Mouse (Mus musculus) small intestine, adult 2 months (tissue): ENCODE measurements at regions not wholly inside any gene's neighbourhood (a gene's known extent, or its start where the extent isn't known, plus 50 kb on each side); places are given as distances from the start of the nearest gene placed in this dataset.

Experiments used
- H3K27ac ChIP-seq: fragments of 200-500 bp; 2 replicates; pipeline ENCODE4 v1.5.1; 2012; ENCODE audit warnings: low read depth, low read length, control low read depth, inconsistent platforms; ENCODE audit not compliant: insufficient read depth
- H3K27me3 ChIP-seq: fragments of 200-500 bp; 2 replicates; pipeline ENCODE4 v1.6.1; 2012; ENCODE audit warnings: mild to moderate bottlenecking, moderate library complexity, low read length, inconsistent platforms; ENCODE audit not compliant: control insufficient read depth, insufficient read depth
- H3K36me3 ChIP-seq: fragments of 200-500 bp; 2 replicates; pipeline ENCODE4 v1.6.1; 2012; ENCODE audit warnings: mild to moderate bottlenecking, low read length, control low read depth, inconsistent platforms; ENCODE audit not compliant: control insufficient read depth, insufficient read depth
- H3K4me1 ChIP-seq: fragments of 200-500 bp; 2 replicates; pipeline ENCODE4 v1.6.1; 2012; ENCODE audit warnings: low read length, inconsistent platforms, mixed read lengths; ENCODE audit not compliant: control insufficient read depth, insufficient read depth, insufficient read length
- H3K4me3 ChIP-seq: fragments of 200-500 bp; 2 replicates; pipeline ENCODE4 v1.5.1; 2012; ENCODE audit warnings: low read depth, mild to moderate bottlenecking, control low read depth, inconsistent platforms, low read length, moderate library complexity
- CTCF ChIP-seq: fragments of 200-500 bp; IDR thresholded peaks from 2 replicates; pipeline ENCODE4 v1.5.1; 2012; ENCODE audit warnings: low read depth, mild to moderate bottlenecking, control low read depth, inconsistent platforms, low read length, moderate library complexity, mixed read lengths; ENCODE audit not compliant: insufficient replicate concordance, insufficient read length; ENCODE audit errors: extremely low read depth
- POLR2A ChIP-seq: fragments of 200-500 bp; IDR thresholded peaks from 2 replicates; pipeline ENCODE4 v1.6.1; 2012; ENCODE audit warnings: low read depth, mild to moderate bottlenecking, control low read depth, inconsistent platforms, low read length, moderate library complexity
- WGBS: fragments of 180-500 bp; shearing (Covaris S2); methylation state at CpG from one replicate; pipeline ENCODE4 v1.1.7; 2018; 5-methylcytosine and 5-hydroxymethylcytosine counted together

- Histone ChIP-seq H3K36me3 (no peaks in the 10 kb centered on the region), H3K27ac (no peak overlapping the region), H3K4me3 (no peak overlapping the region), H3K27me3 (no peaks in the 10 kb centered on the region), H3K4me1 (no peaks in the 10 kb centered on the region)
- no peak for TF ChIP-seq POLR2A
- TF ChIP-seq CTCF = no peak
- WGBS = 74% methylated on average over 9 of the region's 9 CpGs
Measured at GRCm38 (mm10) chr9:104496220-104496619, 50.9 kb upstream of the Cpne4 start.

DNA sequence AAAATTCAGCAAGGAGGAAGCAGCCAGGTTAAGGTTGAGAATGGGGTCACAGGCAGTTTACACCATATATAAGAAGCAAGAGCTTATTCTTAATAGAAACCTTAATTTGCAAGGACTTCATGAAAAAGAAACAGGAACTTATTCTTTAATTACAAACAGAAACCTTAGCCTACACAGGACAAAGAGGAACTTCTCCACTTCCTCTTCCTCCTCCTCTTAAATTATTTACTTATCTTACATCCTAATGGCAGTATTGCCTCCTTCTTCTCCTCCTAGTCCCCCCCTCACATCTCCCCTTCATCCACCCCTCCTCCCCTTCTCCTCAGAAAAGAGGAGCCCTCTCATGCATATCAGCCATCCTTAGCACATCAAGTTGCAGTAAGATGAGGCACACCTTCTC is 56.4 kb upstream of the Cpne4 start:
- TF ChIP-seq POLR2A = no peak
- no peak for TF ChIP-seq CTCF
- H3K4me3 ChIP-seq = no peak overlapping the region
- H3K36me3 ChIP-seq = no peaks in the 10 kb centered on the region
- no peaks in the 10 kb centered on the region for H3K4me1 ChIP-seq
- H3K27me3 ChIP-seq = no peaks in the 10 kb centered on the region
- no peak overlapping the region for H3K27ac ChIP-seq

GRCm38 (mm10) chr9:104489383-104489782 is 57.7 kb upstream of the Cpne4 start:
- H3K27me3 ChIP-seq = no peaks in the 10 kb centered on the region
- H3K4me1 ChIP-seq = no peaks in the 10 kb centered on the region
- H3K27ac ChIP-seq = no peak overlapping the region
- WGBS = 62% methylated on average over 6 of the region's 6 CpGs
- H3K36me3 ChIP-seq = no peaks in the 10 kb centered on the region
- TF ChIP-seq POLR2A = no peak
- TF ChIP-seq CTCF = no peak
- no peak overlapping the region for H3K4me3 ChIP-seq

GRCm38 (mm10) chr9:104482440-104482839 is 64.6 kb upstream of the Cpne4 start:
- no peak for TF ChIP-seq POLR2A
- TF ChIP-seq CTCF = no peak
- no peak overlapping the region for H3K4me3 ChIP-seq
- 61% methylated on average over 5 of the region's 5 CpGs for WGBS
- H3K27ac ChIP-seq = no peak overlapping the region
- H3K4me1 ChIP-seq = no peaks in the 10 kb centered on the region
- no peaks in the 10 kb centered on the region for H3K36me3 ChIP-seq
- H3K27me3 ChIP-seq = no peaks in the 10 kb centered on the region

DNA sequence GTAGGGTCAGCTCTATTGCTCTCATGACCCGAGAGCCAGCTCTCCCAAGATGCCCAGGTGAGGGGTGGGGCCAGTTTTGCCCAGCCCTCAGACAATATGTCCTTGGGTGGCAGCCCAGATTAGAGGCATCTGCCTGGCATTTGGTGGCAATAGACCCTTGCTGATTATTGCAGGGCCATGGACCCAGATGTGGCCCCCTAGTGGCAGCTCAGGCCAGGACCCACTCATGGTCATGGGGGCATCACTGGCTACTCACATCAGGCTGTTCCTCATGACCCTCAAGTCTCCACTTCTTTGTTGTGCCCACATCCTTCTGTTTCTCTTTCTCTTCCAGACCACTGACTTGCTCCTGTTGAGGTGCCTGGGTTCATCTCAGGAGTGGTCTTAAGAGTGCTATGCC is 66.4 kb upstream of the Cpne4 start:
- Histone ChIP-seq H3K4me1 (no peaks in the 10 kb centered on the region), H3K27ac (no peak overlapping the region), H3K27me3 (no peaks in the 10 kb centered on the region), H3K36me3 (no peaks in the 10 kb centered on the region), H3K4me3 (no peak overlapping the region)
- TF ChIP-seq CTCF (no peak), POLR2A (no peak)
- 46% methylated on average over 1 of the region's 1 CpGs for WGBS

- Histone ChIP-seq H3K27ac (no peak overlapping the region), H3K4me3 (no peak overlapping the region), H3K4me1 (no peaks in the 10 kb centered on the region), H3K27me3 (no peaks in the 10 kb centered on the region), H3K36me3 (no peaks in the 10 kb centered on the region)
- WGBS = 64% methylated on average over 4 of the region's 4 CpGs
- no peak for TF ChIP-seq CTCF
- TF ChIP-seq POLR2A = no peak
Measured at GRCm38 (mm10) chr9:104474831-104475230, 72.3 kb upstream of the Cpne4 start.

DNA sequence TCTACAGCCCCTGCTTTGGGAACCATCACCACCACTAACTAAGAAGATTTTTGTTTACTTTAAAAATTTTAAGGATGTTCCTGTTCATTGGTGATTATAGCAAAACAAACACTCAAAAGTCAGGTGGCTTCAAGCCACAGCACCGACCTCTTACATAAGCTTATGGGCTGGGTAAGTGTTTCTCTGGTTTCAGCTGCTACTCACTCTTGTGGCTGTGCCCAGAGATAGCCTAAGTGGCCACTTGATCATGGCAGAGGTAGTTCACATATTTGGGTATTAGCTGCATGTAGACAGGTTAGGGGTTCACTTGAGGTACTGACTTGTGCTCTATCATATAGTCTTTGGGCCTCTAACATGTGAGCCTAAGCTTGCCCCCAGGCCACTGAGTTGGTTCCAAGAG is 79.8 kb upstream of the Cpne4 start:
- WGBS = 56% methylated on average over 1 of the region's 1 CpGs
- Histone ChIP-seq H3K4me3 (no peak overlapping the region), H3K27ac (no peak overlapping the region), H3K36me3 (no peaks in the 10 kb centered on the region), H3K4me1 (no peaks in the 10 kb centered on the region), H3K27me3 (no peaks in the 10 kb centered on the region)
- no peak for TF ChIP-seq CTCF
- no peak for TF ChIP-seq POLR2A

DNA sequence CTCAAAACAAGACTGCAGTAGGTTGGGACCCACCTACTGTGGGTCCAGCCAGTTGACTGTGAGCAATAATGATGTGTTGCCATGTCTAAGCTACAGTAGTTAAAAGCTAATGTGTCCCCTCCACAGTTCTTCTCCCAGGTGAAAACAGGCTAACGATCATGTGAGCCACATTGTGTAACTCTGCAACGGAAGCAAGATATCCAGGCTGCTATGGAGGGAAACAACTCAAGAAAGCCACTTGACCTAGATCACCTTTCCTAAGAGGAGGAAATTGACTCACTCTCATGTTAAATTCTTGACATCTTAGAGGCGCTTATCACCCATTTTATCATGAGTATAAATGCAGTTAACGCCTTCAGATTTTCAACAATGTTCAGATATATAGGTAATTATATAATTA is 83.4 kb upstream of the Cpne4 start:
- Histone ChIP-seq H3K4me1 (no peaks in the 10 kb centered on the region), H3K27me3 (no peaks in the 10 kb centered on the region), H3K27ac (no peak overlapping the region), H3K4me3 (no peak overlapping the region), H3K36me3 (no peaks in the 10 kb centered on the region)
- WGBS = 76% methylated on average over 4 of the region's 4 CpGs
- TF ChIP-seq POLR2A (no peak), CTCF (no peak)
